Mouse (Mus musculus) left cerebral cortex, postnatal 25 days (tissue): ENCODE data around the gene Scaf8. TPM values are rescaled to one million over a fixed set of nuclear protein-coding genes. Genes with fewer than 3 reads are reported as not detected.
"Not testable (repeated sequence)": the region's sequence is repeated elsewhere in the genome, so short reads cannot be mapped to it uniquely, and the experiment has no call there.

Experiments used
- DNase-seq, 2 experiments: peaks; one replicate each; pipeline ENCODE4 v3.0.0; 2022; ENCODE audit warnings: low spot score in 2 of 2, mixed read lengths in 1 of 2
- intact Hi-C: fragments of 180-260 bp; cut with DNase I; formaldehyde crosslinking; loops from one replicate; pipeline ENCODE4 v1.15.1; 2025
- total RNA-seq, 2 experiments: library from RNA; stranded (reverse); gene quantifications; 2 replicates each; pipeline ENCODE4 v1.2.3; 2021

Gene Scaf8
- total RNA-seq: 10 to 100 TPM; 50.6 to 56.9 TPM

GRCm38 (mm10) chr17:3114720-3115379, at the start of gene Scaf8:
TSS of gene Scaf8 (plus strand) at chr17:3114972.
- intact Hi-C loops: loop anchor here (1.0 to 2.0 kb wide), 2 partner anchors 31 to 110 kb away; no protein-coding TSS in a partner anchor
- peak; percentile 93 to 96 for DNase-seq

GRCm38 (mm10) chr17:3075166-3075872, 39.5 kb upstream of the Scaf8 start:
- DNase-seq: no peak
- intact Hi-C loops: no loop called here

- DNase-seq: no peak
Measured at GRCm38 (mm10) chr17:3075873-3076245, 38.9 kb upstream of the Scaf8 start.

GRCm38 (mm10) chr17:3077936-3078335, 36.8 kb upstream of the Scaf8 start:
- DNase-seq, intact Hi-C loops: not testable (repeated sequence)

More at GRCm38 (mm10) chr17:3075873-3076245, 38.9 kb upstream of the Scaf8 start:
- intact Hi-C loops: no loop called here

GRCm38 (mm10) chr17:3080587-3081349, 34.0 kb upstream of the Scaf8 start:
- DNase-seq, intact Hi-C loops: not testable (repeated sequence)

DNA sequence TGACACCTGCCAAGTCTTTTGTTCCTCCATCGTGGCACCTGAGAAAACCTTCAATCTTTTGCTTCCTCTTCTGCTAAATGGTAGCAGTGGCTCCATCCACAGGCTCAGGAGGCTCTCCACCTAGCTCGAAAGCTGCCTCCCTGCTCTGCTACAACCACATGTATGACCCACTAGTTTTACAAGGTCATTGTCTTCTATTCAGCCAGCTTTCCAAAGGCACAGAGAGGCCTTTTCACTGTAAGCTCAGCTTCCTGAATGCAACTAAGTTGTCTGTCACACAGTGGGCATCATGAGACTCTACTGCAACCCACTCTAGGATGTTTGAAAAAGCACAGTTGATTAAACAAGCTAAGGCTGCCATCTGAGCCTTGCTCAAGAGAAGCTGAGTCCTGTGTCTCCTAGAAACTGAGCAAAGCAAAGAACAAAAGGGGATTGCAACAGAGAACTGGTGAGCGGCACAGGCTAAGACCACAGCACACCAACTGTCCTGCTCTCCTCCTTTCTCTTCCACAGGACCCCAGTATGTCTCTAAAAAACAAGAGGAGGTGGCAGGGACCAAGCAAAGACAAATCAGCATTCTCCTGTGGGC, 33.2 kb upstream of the Scaf8 start:
- peak; percentile 94 to 99 for DNase-seq
- intact Hi-C loops: not testable (repeated sequence)

GRCm38 (mm10) chr17:3082125-3082755, 32.5 kb upstream of the Scaf8 start:
- peak; percentile 59 to 61 for DNase-seq

DNA sequence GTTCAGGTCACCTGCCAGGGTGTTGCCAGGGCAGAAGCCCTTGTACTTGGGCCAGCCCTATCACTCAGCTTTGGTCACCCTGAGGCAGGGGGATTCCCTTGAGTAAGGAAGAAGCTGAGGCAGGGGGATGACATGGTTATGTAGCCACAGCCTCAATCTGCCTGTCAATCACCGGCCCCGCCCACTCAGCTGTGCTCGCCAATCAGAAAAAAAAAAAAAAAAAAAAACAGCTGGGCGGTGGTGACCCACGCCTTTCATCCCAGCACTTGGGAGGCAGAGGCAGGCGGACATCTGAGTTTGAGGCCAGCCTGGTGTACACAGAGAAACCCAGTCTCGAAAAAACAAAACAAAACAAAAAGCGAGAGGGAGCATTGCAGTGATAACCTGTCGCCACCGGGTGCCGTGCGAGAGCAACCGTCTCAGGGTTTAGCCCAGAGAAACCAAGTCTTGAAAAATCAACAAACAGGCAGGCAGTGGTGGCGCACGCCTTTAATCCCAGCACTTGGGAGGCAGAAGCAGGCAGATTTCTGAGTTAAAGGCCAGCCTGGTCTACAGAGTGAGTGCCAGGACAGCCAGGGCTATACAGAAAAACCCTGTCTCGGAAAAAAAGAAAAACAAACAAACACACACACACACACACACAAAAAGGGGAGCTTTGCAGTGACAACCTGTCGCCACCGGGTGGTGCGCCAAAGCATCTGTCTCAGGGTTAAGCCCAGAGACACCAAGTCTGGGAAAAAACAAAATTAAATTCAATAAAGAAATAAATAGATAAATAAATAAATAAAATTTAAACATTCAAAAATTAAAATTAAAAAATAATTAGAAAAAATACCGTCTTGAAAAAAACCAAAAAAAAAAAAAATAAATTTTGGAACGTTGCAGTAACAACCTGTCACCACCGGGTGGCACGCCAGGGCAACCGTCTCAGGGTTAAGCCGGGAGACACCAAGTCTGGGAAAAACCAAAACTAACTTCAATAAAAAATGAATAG, 31.7 kb upstream of the Scaf8 start:
- intact Hi-C loops: not testable (repeated sequence)
- DNase-seq: peak; percentile 55 to 72

More at GRCm38 (mm10) chr17:3082125-3082755, 32.5 kb upstream of the Scaf8 start:
- intact Hi-C loops: not testable (repeated sequence)

DNA sequence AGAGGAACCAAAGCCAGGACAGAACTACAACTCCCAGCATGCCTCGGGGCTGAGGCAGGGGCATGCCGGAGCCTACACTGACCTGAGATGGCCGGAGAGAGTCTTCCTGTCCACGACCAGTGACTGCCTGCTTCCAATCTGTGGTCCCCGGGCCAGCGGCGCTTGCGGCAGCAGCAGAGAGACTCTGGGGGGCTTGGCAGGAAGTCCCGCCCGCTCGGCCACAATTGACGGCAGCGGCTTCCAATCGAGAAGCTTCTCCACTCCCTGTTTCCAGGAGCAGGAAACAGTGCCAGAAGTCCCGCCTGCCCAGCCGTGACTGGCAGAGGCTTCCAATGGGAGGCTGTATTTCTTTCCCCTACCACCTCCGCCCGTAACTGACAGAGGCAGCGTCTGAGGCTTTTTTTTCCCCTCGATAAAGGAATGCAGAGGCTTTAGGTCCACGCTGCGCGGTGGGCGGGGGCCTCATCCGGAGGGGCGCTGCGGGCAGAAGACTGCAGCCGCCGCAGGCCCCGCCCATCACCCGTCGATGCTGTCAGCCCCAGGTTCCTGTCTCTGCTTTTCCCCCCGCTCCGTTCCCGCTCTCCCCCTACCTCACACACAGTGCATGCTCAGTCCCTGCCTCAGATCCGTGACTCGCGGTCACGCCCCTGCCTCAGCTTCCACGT, 30.8 kb upstream of the Scaf8 start:
- DNase-seq: peak; percentile 93 to 97
- intact Hi-C loops: loop anchor here (1.0 kb wide), 2 partner anchors 30 to 140 kb away; partner anchors contain the start of gene Scaf8

DNA sequence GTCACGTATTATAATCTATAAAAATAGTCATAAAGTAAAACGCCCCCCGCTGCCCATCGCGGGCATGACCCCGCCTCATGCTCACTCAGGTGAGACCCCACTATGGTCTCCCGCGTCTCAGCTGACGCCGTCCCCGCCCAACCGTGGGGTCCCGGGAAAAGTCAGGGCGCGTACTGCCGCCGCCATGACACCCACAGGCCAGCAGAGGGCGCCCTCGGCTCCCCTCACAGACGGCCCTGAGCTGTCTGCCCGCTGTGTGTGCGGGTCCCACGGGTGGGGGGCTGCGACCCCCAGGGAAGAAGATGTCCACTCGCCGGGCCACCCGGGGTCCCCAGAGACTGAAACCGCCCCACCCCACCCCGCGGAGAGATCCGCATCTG, 30.2 kb upstream of the Scaf8 start:
- intact Hi-C loops: loop anchor here (1.0 kb wide), 2 partner anchors 30 to 140 kb away; partner anchors contain the start of gene Scaf8
- DNase-seq: peak; percentile 82 to 85

DNA sequence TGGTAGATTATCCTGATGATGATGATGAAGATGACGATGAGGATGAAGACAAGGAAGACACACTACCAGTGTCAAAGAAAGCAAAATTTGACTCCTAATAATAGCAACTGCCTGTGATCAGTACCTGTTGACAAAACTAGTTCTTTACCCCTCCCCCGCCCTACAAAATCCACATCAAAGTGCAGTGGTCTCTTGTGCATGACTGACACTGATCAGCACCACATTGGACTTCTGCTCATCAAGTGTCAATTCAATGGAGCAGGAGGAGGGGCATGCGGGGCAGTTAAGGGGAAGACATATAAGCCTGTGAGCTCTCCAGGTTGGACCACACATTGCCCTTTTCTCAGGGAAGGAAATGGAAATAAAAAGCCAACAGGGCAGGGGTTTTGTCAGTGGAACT, 29.6 kb upstream of the Scaf8 start:
- intact Hi-C loops: no loop called here
- no peak for DNase-seq

GRCm38 (mm10) chr17:3092682-3093081, 22.1 kb upstream of the Scaf8 start:
- intact Hi-C loops: no loop called here

DNA sequence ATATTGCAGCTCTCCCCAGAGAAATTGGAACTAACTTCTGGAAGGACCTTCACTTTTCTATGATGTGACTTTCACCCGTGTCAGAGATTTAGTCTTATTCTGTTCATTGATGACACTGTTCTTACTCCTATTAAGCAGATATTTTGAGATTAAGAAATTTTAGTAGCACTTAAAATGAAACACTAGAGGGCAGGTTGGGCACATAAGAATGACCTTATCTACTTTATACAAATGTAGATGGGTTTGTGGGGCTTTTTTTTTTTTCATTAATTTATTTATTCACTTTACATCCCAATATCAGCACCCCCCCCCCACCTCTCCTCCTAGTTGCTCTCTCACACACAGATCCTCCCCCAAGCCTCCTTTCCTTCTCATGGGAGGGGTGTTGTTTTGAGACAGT, 15.5 kb upstream of the Scaf8 start:
- DNase-seq, intact Hi-C loops: not testable (repeated sequence)

More at GRCm38 (mm10) chr17:3092682-3093081, 22.1 kb upstream of the Scaf8 start:
- DNase-seq: no peak

GRCm38 (mm10) chr17:3102336-3103165, 12.2 kb upstream of the Scaf8 start:
- peak in 1 of 2 experiments; percentile 43 for DNase-seq
- intact Hi-C loops: no loop called here

DNA sequence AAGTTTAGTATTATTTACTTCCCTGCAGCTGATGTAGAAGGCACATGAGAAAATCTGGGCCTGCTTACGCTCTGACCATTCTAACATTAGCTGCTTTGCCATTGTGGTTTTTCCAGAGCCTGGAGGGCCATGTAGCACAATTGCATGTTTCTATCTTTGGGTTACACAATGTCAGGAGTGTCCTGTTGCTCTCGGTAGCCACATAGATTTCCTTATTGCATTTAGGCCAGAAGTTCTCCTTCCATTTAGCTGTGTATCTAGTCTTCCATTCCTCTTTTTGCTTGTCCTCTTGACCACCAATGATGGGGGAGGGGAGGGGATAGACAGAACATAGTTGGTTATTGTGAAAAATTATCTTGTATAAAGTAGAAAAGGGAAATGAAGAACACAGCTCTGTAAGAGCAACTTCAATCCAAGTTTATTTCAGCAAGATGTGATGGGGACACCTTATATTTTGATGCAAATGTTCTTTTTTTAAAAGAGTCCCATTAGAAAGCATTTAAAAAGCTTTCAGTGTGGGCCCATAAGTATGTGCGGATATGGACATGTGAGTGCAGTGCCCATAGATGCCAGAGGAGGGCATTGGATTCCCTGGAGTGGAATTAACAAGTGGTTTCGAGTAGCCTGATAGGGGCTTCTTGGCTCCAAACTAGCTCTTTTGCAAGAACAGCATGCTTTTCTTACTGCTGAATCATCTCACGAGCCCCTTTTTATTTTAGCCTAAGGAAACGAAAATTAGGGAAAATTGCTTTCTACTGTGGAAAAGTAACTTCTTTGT, 10.4 kb upstream of the Scaf8 start:
- no peak for DNase-seq
- intact Hi-C loops: no loop called here

- intact Hi-C loops: no loop called here
- DNase-seq: no peak
Measured at GRCm38 (mm10) chr17:3105022-3105421, 9.8 kb upstream of the Scaf8 start.
